Mouse (Mus musculus): ENCODE results near the gene Bag5.

DNA sequence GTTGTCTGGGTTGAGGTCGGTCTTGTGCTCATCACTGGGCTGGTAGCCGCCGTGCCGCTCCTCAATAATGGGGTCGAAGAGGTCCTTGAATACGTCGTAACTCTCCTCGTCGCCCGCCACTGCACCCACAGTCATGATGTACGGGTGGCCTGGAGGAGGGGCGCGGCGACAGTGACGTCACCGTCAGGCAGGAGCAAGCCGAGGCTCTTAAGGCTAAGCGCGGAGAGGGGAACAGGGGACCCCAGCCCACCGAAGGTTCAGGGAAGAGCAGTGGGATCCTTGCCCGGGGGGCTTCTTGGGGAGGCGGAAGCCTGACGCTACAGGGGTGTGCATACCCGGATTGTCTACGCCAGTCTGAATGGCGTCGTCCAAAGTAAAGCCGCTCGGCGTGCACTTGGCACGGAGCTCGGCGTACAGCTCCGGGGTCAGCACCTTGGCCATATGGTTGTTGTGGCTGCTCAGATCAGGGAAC is 41.6 kb downstream of the Bag5 start:
- no peak for TF ChIP-seq CTCF (IDR thresholded peaks at IDR 0.05; ENCODE audit: low read depth, low read length)
- TF ChIP-seq POLR2A (IDR thresholded peaks at IDR 0.05; ENCODE audit: extremely low read depth, insufficient read depth, low read length): no peak
